Mouse (Mus musculus) cortical plate, adult 2 months (tissue): ENCODE results near the gene Ngfr. TPM values are rescaled to one million over a fixed set of nuclear protein-coding genes. Genes with fewer than 3 reads are reported as not detected.

ENCODE experiments used
- H3K27ac ChIP-seq: fragments of 200-500 bp; 2 replicates; pipeline ENCODE4 v1.5.1; 2012; ENCODE audit warnings: low read length, control low read depth, inconsistent platforms; ENCODE audit not compliant: insufficient read depth
- H3K4me1 ChIP-seq: fragments of 200-500 bp; 2 replicates; pipeline ENCODE4 v1.6.1; 2011; ENCODE audit warnings: low read length; ENCODE audit not compliant: control insufficient read depth, insufficient read depth
- H3K4me3 ChIP-seq: fragments of 200-500 bp; 2 replicates; pipeline ENCODE4 v1.5.1; 2011; ENCODE audit warnings: mild to moderate bottlenecking, low read length, control low read depth; ENCODE audit not compliant: insufficient read depth
- CTCF ChIP-seq: fragments of 200-500 bp; IDR thresholded peaks from 2 replicates; pipeline ENCODE4 v1.5.1; 2011; ENCODE audit warnings: mild to moderate bottlenecking, control low read depth, low read length; ENCODE audit not compliant: insufficient read depth; ENCODE audit errors: extremely low read depth
- POLR2A ChIP-seq: fragments of 200-500 bp; IDR thresholded peaks from 2 replicates; pipeline ENCODE4 v1.6.1; 2011; ENCODE audit warnings: mild to moderate bottlenecking, low read length, control low read depth; ENCODE audit not compliant: insufficient read depth; ENCODE audit errors: extremely low read depth
- polyA plus RNA-seq: library from polyadenylated mRNA; depleted of rRNA; stranded (reverse); fragments of >200 nt; gene quantifications from 2 replicates; pipeline ENCODE4 v1.2.3, GENCODE M21; 2012; rRNA removed

Ngfr gene
- polyA plus RNA-seq, result 0.86 and 0.93 TPM in 2 replicates

- Histone ChIP-seq H3K27ac (no peak within 1 kb of the TSS), H3K4me1 (no peaks in the 10 kb centered on the region), H3K4me3 (peak within 1 kb of the TSS; percentile 10; the same call in 1 of the 2 replicates)
- TF ChIP-seq CTCF (no peak), POLR2A (no peak)
These were observed at the start of gene Ngfr for GRCm38 (mm10) chr11:95587423-95587951. Gene Ngfr (minus strand): TSS chr11:95587735.

DNA sequence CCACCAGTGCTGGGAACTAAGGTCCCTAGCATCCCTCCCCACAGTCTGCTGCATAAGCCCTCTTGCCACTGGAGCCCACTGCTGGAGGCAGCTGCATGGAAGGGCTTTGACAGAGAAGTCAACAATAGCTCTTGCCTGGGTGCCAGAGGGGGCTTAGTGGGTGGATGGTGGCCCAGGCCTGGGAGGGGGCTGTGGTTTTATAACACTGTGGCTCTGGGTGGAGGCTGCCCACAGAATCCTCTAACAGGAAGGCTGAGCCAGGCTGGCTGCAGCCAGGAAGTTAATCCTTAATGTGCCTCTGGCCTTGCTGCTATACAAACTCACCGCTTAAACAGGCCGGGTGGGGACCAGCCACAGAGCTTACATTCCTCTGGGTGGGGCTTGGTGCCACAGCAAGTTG is 47.5 kb upstream of the Ngfr start:
- TF ChIP-seq POLR2A, result no peak
- TF ChIP-seq CTCF, result no peak
- H3K4me3 ChIP-seq, result no peak overlapping the region
- H3K4me1 ChIP-seq, result no peaks in the 10 kb centered on the region
- H3K27ac ChIP-seq, result no peak overlapping the region

DNA sequence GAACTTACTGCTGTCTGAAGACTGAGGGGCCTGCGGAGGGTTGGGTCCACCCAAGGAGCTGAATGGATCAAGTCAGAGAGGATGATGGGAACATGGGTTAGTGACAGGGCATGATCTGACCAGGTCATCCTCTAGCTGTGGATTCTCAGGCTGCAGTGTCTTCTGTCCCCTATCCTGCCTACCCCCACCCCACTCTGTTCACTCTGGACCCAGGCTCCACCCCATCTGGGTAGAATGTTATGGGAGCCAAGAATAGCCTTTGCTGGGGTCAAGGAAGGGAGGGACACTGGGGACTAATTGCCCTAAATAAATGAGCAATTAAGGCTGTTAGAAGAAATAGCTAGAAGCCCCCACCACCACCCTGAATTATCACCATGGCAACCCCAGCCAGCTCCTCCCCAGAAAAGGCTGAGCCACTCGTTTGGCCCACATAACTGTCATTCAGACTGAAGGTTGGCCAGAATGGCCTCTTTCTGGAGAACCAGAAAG is 46.0 kb upstream of the Ngfr start:
- Histone ChIP-seq H3K4me3 (no peak overlapping the region), H3K4me1 (no peaks in the 10 kb centered on the region), H3K27ac (no peak overlapping the region)
- TF ChIP-seq CTCF (no peak), POLR2A (no peak)

- no peak for TF ChIP-seq POLR2A
- no peak for TF ChIP-seq CTCF
- peak overlapping the region; percentile 62; the same call in 1 of the 2 replicates for H3K27ac ChIP-seq
- H3K4me1 ChIP-seq, result no peaks in the 10 kb centered on the region
- no peak overlapping the region for H3K4me3 ChIP-seq
These were observed 44.9 kb upstream of the Ngfr start for GRCm38 (mm10) chr11:95632474-95632873.

DNA sequence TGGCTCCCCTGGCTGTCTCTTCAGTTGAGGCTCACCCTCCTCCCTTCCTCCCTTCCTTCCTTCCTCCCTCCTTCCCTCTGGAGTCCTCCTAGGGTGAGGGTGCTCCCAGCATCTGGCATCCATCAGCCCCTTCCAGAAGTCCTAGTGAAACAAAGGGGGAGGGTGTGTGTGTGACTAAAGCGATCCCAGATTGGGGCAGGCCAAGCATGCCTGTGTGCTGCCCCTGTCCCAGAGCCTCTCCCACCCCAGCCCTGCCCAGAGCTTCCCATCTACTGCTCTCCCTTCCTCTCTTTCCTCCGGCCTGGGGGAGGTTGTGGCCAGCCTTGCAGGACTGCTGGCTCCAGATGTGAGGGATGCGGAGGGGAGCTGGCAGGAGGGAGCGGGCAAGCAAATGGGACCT is 43.8 kb upstream of the Ngfr start:
- Histone ChIP-seq H3K4me1 (no peaks in the 10 kb centered on the region), H3K4me3 (no peak overlapping the region), H3K27ac (no peak overlapping the region)
- TF ChIP-seq CTCF (no peak), POLR2A (no peak)

GRCm38 (mm10) chr11:95630558-95630957 is 43.0 kb upstream of the Ngfr start:
- Histone ChIP-seq H3K4me1 (no peaks in the 10 kb centered on the region), H3K4me3 (no peak overlapping the region), H3K27ac (no peak overlapping the region)
- TF ChIP-seq CTCF (no peak), POLR2A (no peak)

- no peak overlapping the region for H3K27ac ChIP-seq
These were observed 34.9 kb upstream of the Ngfr start for GRCm38 (mm10) chr11:95622426-95622825.

DNA sequence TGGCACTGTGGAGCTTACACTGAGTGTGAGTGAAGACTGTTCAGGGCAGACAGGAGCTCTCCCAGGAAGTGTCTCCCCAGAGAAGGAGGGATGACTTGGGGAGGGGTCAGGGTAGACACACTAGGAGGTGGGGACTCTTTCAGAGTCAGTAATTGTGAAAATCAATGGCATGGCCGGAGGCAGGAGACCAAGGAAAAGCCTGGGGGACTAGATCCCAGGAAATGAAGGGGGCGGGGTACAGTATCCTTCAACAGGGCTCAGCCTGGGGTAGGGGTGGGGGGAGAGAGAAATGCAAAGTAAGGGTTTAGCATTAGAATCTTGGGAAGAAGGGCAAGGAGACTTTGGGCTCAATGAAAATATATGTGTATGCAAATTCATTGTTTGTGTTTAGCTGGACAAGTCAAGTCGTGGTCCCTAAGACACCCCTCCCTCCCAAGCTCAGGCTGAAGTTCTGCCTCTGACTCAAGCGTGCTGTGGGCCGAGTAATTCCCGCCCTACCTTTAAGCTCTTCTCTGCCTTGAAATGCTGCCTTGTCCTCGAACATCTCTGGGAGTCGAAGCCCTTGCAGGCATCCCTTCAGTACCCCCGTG is 34.1 kb upstream of the Ngfr start:
- Histone ChIP-seq H3K4me3 (no peak overlapping the region), H3K27ac (no peak overlapping the region), H3K4me1 (no peaks in the 10 kb centered on the region)
- no peak for TF ChIP-seq POLR2A
- TF ChIP-seq CTCF, result no peak

More at GRCm38 (mm10) chr11:95622426-95622825, 34.9 kb upstream of the Ngfr start:
- no peak for TF ChIP-seq CTCF
- no peak for TF ChIP-seq POLR2A
- H3K4me1 ChIP-seq, result no peaks in the 10 kb centered on the region
- H3K4me3 ChIP-seq, result no peak overlapping the region

- H3K4me1 ChIP-seq, result no peaks in the 10 kb centered on the region
- no peak overlapping the region for H3K27ac ChIP-seq
- no peak for TF ChIP-seq CTCF
- no peak for TF ChIP-seq POLR2A
- H3K4me3 ChIP-seq, result no peak overlapping the region
These were observed 33.5 kb upstream of the Ngfr start for GRCm38 (mm10) chr11:95621010-95621409.

DNA sequence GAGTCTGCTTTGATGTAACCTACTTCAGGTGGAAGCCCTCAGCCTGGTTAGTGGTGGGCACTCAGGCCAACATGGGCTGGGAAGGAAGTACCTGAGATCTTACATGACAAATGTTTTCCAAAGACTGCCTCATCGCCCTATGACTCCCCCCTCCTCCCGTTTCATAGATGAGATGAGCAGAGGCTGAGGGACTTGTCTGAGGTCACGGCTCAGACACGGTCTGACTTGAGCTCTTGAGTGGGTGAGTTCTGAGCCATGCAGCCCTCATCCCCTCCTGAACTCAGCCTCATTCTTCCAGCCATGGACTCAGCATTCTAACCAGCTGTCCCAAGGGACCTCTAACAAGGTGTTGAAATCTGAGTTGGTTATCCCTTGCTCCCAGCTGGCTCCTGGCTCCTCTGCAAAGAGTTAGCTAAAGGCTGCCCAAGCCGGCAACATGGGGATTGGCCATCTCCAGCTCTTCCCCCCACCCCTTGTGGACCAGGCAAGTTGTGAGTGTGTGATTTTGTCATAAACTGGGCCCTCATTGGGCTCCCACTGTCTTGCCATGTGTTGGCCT is 32.4 kb upstream of the Ngfr start:
- no peak overlapping the region for H3K27ac ChIP-seq
- TF ChIP-seq POLR2A, result no peak
- no peak for TF ChIP-seq CTCF
- no peaks in the 10 kb centered on the region for H3K4me1 ChIP-seq
- no peak overlapping the region for H3K4me3 ChIP-seq
